Mouse (Mus musculus): ENCODE results near the gene Fh1. TPM values are rescaled to one million over a fixed set of nuclear protein-coding genes. Genes with fewer than 3 reads are reported as not detected.

Fh1 gene
- total RNA-seq, 2 experiments from 2014 or later: 121 to 179 TPM

DNA sequence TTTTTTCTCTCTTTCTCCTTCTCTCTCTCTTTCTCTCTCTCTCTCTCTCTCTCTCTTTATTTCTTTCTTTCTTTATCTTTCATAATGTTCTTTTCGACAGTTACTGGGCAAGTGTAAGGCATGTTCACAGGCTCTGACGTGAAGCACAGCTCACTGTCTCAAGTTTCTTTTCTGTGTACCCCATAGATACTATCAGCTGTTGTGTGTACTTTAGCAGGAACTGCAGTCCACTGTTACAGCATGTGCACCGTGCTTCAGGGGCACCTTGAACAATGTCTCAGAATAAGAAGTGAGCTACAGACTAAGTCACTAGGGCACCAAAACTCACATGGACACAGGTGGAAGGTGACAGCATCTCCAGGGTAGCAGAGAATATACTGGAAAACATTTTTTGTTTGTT is 73.0 kb downstream of the Fh1 start:
- no peak for ATAC-seq (replicated peaks; ENCODE audit: poor library complexity)

GRCm38 (mm10) chr1:175550586-175550985 is 74.8 kb downstream of the Fh1 start:
- no peak for ATAC-seq (replicated peaks; ENCODE audit: poor library complexity)

Other genes starting within 250 kb of the Fh1 start
- not detected in 2 replicates for gene Rgs7, start 133.1 kb downstream of the Fh1 start, total RNA-seq (2015)
- gene Rgs7, start 133.1 kb downstream of the Fh1 start, total RNA-seq (2017): not detected in 2 replicates
- gene Kmo, start 5.3 kb downstream of the Fh1 start, total RNA-seq (2015): 3.0 and 3.4 TPM in 2 replicates
- 6.4 and 7.1 TPM in 2 replicates for gene Kmo, start 5.3 kb downstream of the Fh1 start, total RNA-seq (2017)
- 0.25 and 0.88 TPM in 2 replicates for gene Opn3, start 67.1 kb upstream of the Fh1 start, total RNA-seq (2015)
- 0.30 and 0.37 TPM in 2 replicates for gene Opn3, start 67.1 kb upstream of the Fh1 start, total RNA-seq (2017)
- 9.6 and 11.8 TPM in 2 replicates for gene Chml, start 67.3 kb upstream of the Fh1 start, total RNA-seq (2015)
- 16.4 and 17.1 TPM in 2 replicates for gene Chml, start 67.3 kb upstream of the Fh1 start, total RNA-seq (2017)
- gene Wdr64, start 73.0 kb upstream of the Fh1 start, total RNA-seq (2015): not detected in 2 replicates
- gene Wdr64, start 73.0 kb upstream of the Fh1 start, total RNA-seq (2017): not detected in 2 replicates